Mouse (Mus musculus): ENCODE results near the gene Gm15517.
A peak's percentile ranks its signal among the peaks of the same experiment; 100 is the strongest.

DNA sequence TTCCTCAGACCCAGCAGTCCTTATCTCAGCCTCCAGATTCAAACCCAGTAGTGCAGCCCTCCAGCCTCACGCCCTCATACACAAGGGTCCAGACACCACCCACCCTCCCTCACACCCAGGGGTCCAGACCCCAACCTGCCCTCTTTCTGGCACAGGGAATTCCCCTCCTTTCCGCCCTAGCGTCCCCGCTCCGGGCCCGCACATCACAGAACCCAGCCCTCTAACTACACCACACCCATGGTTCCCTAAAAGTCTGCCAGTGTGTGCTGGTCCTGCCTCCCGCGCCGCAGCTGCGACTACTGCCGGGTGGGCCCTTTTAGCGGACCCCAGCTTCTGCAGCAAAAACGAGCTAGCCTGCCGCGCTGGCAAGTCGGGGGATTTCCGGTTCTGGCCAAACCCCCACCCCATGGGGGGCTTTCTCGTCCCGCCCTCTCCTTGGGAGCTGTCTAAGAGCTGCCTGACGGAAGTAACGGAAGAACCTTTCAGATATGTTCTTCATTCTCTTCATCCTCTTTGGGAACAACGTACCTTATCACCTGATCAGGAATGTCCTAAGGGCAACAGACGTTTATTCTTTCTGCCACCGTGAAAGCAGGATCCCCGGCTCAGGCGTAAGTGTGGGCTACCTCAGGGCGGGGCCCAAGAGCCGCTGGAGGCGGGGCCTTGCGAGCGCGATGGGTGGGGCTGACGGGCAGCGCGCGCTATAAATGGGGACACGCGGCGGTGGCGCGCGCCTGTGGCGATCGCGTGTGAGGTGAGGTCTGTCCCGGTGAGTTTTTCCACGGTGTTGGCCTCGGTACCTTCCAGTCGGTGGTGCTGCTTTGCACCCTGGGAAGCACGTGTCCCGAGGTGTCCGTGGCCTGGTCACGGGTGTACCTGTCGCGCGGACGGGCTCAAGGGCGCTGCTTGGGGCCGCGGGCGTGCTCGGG lies 14.9 kb upstream of the Gm15517 start, which contains the start of the genes 1700028J19Rik and 2410002F23Rik:
- TF ChIP-seq CTCF (IDR thresholded peaks at IDR 0.05; ENCODE audit: extremely low read depth, insufficient read depth, insufficient read length, insufficient replicate concordance), result no peak
- peak; percentile 97 for TF ChIP-seq POLR2A (IDR thresholded peaks at IDR 0.05; ENCODE audit: low read depth, low read length)

Measured in spleen, adult 2 months (tissue).